Mouse (Mus musculus) Patski (cell line): ENCODE data around the gene Syngr4. TPM values are rescaled to one million over a fixed set of nuclear protein-coding genes. Genes with fewer than 3 reads are reported as not detected.
A peak's percentile ranks its signal among the peaks of the same experiment; 100 is the strongest.
"Not testable (repeated sequence)": the region's sequence is repeated elsewhere in the genome, so short reads cannot be mapped to it uniquely, and the experiment has no call there.

ENCODE experiments used
- ATAC-seq: fragments of 100-300 bp; one replicate; pipeline ENCODE4 v1.8.0; 2021
- CTCF ChIA-PET: fragments of 350-600 bp; sonication (Branson Sonifier 250); formaldehyde crosslinking; loops from one replicate; lab custom pipeline; 2022; ENCODE audit warnings: inconsistent platforms; lab: Charles Lee
- POLR2A ChIA-PET: fragments of 350-600 bp; sonication (Branson Sonifier 250); formaldehyde crosslinking; loops from one replicate; lab custom pipeline; 2022; ENCODE audit warnings: antibody characterized with exemption, inconsistent platforms; lab: Charles Lee
- DNase-seq: peaks from one replicate; pipeline ENCODE4 v3.0.0-alpha.2; 2011; ENCODE audit warnings: low read depth, low spot score
- H3K27me3 ChIP-seq: fragments of 371-371 bp; one replicate; pipeline ENCODE4 v1.5.1; 2021
- CTCF ChIP-seq: fragments of 100-300 bp; IDR thresholded peaks from one replicate; pipeline ENCODE4 v1.5.1; 2021
- in situ Hi-C: fragments of 300-500 bp; cut with MboI; formaldehyde crosslinking; loops from 3 replicates; pipeline ENCODE4 v1.11.1; 2018; ENCODE audit warnings: low pct_unique_long_range_greater_than_20kb, mixed read lengths
- polyA plus RNA-seq: library from polyadenylated mRNA; unstranded; gene quantifications from one replicate; pipeline ENCODE4 v1.2.3, GENCODE M21; 2021

Syngr4 gene
- polyA plus RNA-seq, 1 experiment from 2014 or later = 0.63 TPM

DNA sequence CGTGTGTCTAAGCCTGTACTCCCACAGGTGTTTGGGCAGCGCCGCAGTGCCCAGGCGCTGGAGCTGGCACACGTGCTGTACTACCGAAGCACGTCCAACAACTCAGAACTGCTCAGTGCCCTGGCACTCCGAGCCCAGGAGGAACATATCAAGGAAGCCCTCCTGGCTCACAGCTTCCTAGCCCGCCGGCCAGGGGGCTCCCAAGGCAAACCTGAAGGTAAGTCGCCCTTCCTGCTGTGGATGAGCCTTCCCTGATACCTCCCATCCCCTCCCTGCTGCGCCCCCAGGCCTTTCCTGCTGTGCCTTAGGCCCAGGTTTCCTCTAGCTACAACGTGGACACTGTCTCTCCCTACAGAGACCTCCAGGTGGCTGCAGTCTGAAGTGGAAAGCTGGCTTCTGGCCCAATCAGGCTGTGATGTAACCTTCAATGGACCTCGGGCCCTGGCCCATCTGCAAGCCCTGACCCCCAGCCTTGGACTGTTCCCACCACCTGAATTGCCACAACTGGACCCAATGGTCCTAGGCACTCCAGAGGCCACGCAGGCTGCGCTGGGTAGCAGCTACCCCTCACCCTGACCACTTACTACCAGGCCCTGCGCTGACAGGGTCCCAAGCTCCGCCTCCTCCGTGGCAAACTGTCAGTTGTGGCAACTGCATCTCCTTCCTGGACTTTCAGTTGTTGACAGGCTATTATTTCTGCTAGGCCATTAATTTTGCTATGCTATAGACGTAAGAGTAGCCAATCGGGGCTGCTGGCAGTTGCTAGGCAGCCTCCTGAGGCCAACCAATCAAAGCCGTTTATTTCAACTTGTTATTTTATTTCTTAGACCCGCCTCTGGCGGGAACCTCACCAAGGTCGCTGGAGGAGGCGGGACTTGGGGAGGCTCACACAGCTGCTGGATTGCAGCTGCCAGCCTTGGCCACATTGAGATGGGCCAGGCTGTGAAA is 19.8 kb upstream of the Syngr4 start:
- no peak for ATAC-seq
- no peaks in the 10 kb centered on the region for H3K27me3 ChIP-seq
- ChIA-PET POLR2A (interaction anchor here (0.7 kb wide), 1 partner anchor 43 kb away, joined by 3 read pairs; no protein-coding TSS in a partner anchor), CTCF (no interaction called here)
- in situ Hi-C loops = no loop called here
- DNase-seq = no peak
- TF ChIP-seq CTCF = no peak

DNA sequence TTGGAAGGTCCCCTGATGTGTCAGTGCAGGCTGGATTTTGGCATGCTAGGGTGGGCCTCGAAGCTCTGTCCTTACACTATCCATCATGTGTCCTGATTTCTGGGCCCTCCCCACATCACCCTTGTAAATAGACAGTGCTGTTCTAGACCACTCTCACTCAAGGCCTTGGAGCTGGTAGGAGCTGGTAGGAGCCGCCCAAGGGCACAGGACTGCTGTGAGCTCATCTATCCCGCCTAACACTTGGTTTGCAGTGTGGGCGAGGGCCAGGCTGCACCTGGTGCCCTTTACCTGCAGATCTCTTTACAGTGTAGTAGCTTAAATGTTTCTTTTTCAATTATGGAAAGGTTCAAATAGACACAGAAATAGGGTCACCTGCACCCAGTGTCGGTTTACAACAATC is 18.5 kb upstream of the Syngr4 start:
- no peak for TF ChIP-seq CTCF
- H3K27me3 ChIP-seq = no peaks in the 10 kb centered on the region
- in situ Hi-C loops = no loop called here
- DNase-seq (no peak), ATAC-seq (no peak)
- ChIA-PET CTCF (interaction anchor here (1.1 to 1.2 kb wide), 2 partner anchors 15 to 42 kb away, joined by 3 to 5 read pairs; partner anchors contain the start of gene Kdelr1), POLR2A (no interaction called here)

DNA sequence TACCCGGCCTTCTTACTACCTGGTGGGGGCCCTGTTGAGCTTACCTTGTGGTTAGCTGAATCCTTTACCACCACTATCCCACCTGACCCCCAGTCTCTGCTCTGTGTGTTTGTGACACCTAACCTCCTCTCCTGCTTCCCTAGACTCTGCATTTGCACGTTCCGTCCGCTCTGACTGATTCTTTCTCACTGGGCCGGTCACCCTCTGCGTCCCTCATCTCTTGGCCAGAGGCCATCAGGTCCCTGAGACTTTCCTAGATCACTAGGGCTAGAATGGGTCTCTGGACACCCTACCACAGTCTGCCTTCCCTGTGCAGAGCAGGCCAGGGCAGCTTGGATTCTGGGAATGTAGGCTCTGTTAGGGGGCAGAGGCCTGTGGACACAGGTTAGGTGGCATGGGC is 17.6 kb upstream of the Syngr4 start:
- no peak for DNase-seq
- in situ Hi-C loops = no loop called here
- ChIA-PET POLR2A (no interaction called here), CTCF (interaction anchor here (1.2 to 1.3 kb wide), 2 partner anchors 9 to 41 kb away, joined by 3 read pairs; partner anchors contain the start of gene Kdelr1)
- no peak for TF ChIP-seq CTCF
- no peaks in the 10 kb centered on the region for H3K27me3 ChIP-seq
- no peak for ATAC-seq

DNA sequence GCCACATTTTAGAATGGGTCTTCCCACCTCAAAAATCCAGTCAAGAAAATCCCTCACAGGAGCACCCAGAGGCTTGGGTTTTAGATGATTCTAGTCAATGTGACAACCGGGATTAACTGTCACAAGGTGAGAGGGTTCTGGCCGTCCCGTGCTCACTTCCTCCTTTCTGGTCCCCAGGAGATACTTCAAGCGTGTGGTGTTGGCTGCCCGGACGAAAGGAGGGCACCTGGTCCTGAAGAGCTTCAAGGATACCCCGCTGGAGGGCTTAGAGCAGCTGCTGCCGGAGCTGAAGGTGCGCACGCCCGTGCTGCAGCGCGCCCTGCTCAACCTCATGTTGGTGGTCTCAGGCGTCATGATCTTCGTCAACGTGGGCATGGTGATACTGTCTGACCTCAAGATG is 12.6 kb upstream of the Syngr4 start:
- in situ Hi-C loops = no loop called here
- POLR2A ChIA-PET = no interaction called here
- CTCF ChIA-PET = no interaction called here
- DNase-seq (no peak), ATAC-seq (no peak)
- no peak for TF ChIP-seq CTCF
- no peaks in the 10 kb centered on the region for H3K27me3 ChIP-seq

DNA sequence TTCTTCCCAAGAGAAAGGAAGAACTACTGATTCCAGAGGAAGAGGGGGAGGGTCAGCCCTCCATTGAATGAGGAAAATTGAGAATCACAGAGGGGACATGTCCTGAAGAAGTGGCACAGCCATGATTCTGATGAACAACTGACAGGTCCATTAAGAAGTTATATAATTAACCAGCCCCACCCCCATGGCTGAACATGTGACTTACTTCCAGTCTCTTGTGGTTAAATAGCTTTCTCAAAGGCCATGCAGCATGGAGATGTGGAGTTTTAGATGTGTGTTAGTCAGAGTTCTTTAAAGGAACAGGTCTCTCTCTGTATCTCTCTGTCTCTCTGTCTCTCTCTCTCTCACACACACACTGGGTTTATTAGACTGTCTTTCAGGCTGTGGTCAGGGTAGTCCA is 11.9 kb upstream of the Syngr4 start:
- CTCF ChIA-PET = no interaction called here
- no peak for TF ChIP-seq CTCF
- ATAC-seq (no peak), DNase-seq (no peak)
- POLR2A ChIA-PET = no interaction called here
- H3K27me3 ChIP-seq = no peaks in the 10 kb centered on the region
- in situ Hi-C loops = no loop called here

DNA sequence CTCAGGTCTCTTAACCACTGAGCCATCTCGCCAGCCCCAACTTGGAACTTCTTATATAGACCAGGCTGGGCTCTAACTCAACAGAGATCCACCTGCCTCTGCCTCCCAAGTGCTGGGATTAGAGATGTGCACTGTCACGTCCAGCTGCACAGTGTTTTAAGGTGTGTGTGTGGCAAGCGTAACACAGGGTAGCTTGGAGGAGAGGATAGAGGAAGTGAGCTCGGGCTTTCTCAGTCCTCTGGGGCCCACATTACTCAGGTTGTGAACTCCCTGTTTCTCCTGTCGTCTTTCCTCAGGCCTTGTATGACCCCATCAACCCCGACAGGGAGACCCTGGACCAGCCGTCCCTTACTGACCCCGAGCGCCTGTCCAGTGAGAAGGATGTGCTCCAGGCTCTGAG is 10.1 kb upstream of the Syngr4 start:
- ATAC-seq = no peak
- in situ Hi-C loops = no loop called here
- no peaks in the 10 kb centered on the region for H3K27me3 ChIP-seq
- CTCF ChIA-PET = no interaction called here
- POLR2A ChIA-PET = no interaction called here
- no peak for TF ChIP-seq CTCF
- no peak for DNase-seq

DNA sequence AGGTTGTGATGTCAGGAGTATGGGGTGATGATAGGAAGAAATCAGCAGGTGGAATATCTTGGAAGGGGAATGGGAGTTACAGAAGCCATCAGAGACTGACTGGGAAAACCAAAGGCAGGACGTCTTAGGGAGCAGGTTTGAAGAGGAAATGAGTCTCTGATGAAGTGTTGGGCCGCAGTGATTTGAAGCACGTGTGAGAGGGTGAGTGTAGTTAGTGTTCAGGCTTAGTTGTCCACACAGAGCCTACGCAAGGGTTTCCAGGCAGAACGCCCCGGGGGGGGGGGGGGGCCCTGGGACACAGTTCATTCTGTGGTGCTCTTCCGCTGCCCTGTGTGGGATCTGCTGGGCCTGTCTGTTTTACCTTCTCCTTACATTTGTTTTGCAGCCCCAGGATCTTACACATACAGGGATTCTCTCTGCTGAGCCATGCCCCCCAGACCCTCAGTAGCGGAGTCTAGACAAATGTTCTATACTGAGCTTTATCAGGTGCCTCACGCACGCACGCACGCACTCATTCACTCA is 6.0 kb upstream of the Syngr4 start:
- no peak for ATAC-seq
- no peaks in the 10 kb centered on the region for H3K27me3 ChIP-seq
- in situ Hi-C loops = no loop called here
- DNase-seq = no peak
- POLR2A ChIA-PET = no interaction called here
- CTCF ChIA-PET = no interaction called here
- TF ChIP-seq CTCF = no peak

DNA sequence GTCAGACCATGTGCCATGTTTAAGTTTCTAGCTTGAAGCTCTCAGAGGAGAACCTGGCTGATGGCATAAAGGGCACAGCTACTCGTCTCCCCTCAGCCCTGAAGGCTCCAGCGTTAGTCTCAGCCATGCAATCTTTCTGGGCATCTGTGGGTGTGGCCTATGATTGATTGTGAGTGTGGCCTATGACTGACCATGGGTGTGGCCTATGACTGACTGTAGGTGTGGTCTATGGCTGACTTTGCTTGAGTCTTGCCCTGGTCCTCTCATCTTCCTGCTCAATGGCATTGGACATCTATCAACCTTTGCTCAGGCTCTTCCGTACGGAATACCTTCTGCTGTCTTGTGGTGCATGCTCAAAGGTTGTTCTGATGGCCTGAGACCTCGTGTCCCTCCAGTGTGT is 5.0 kb upstream of the Syngr4 start:
- ATAC-seq (no peak), DNase-seq (no peak)
- no peaks in the 10 kb centered on the region for H3K27me3 ChIP-seq
- in situ Hi-C loops = no loop called here
- POLR2A ChIA-PET = no interaction called here
- CTCF ChIA-PET = no interaction called here
- TF ChIP-seq CTCF = no peak

DNA sequence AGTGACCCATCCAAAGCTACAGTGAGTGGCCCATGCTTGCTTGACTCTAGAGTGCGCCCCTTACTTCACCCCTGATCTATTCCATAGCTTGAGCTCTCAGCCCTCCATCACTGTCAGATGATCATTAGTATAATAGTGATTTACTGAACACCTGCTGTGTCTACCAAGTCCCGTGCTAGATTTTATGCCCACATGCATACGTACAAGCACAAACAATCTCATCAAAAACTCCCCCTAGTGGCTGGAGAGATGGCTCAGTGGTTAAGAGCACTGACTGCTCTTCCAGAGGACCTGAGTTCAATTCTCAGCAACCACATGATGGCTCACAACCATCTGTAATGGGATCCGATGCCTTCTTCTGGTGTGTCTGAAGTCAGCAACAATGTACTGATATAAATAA is 1.6 kb upstream of the Syngr4 start:
- ATAC-seq, H3K27me3 ChIP-seq, DNase-seq, in situ Hi-C loops: not testable (repeated sequence)
- CTCF ChIA-PET = interaction anchor here (0.7 to 2.2 kb wide), 4 partner anchors 23 to 49 kb away, joined by 4 to 8 read pairs (median 6); partner anchors contain the start of gene Kdelr1
- POLR2A ChIA-PET = interaction anchor here (0.6 to 0.8 kb wide), 2 partner anchors 21 to 76 kb away, joined by 3 read pairs; no protein-coding TSS in a partner anchor

DNA sequence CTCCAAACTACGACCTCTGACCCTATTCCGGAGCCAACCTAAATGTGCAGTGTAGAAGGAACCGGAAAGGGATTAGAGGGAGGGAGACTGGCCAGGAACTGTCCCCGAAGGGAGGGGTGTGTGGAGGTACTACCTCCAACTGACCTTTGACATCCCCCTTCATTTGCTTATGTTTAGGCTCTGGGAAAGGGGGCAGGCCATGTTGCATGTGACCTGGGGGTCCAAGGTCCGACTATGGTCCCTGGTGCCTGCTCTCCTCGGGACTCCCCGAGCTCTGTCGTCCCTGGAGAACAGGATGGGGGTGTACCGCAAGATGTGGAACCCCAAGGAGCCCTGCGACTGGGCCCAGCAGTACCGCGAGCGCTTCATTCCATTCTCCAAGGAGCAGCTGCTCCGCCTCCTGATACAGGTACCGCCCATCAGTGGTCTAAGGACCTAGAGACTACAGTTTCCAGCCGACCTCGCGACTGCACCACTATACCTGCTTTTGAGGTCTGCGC is 794 bp upstream of the Syngr4 start:
- ChIA-PET CTCF (interaction anchor here (0.7 to 2.2 kb wide), 4 partner anchors 22 to 48 kb away, joined by 4 to 8 read pairs (median 6); partner anchors contain the start of gene Kdelr1), POLR2A (interaction anchor here (0.8 to 1.0 kb wide), 3 partner anchors 10 to 179 kb away, joined by 3 read pairs; partner anchors contain the start of gene Sphk2)
- in situ Hi-C loops = no loop called here

More for the DNA sequence above, 794 bp upstream of the Syngr4 start:
- no peaks in the 10 kb centered on the region for H3K27me3 ChIP-seq
- peak; percentile 79 for ATAC-seq
- DNase-seq = no peak
- no peak for TF ChIP-seq CTCF
